Mouse (Mus musculus): ENCODE measurements around the gene Defb42. TPM values are rescaled to one million over a fixed set of nuclear protein-coding genes. Genes with fewer than 3 reads are reported as not detected.
A peak's percentile ranks its signal among the peaks of the same experiment; 100 is the strongest.

Gene Defb42
- 0.19 and 0.26 TPM in 2 replicates for polyA plus RNA-seq (2015; fragmentation: Nextera tagmentation; extraction: Ambion mirVana)

DNA sequence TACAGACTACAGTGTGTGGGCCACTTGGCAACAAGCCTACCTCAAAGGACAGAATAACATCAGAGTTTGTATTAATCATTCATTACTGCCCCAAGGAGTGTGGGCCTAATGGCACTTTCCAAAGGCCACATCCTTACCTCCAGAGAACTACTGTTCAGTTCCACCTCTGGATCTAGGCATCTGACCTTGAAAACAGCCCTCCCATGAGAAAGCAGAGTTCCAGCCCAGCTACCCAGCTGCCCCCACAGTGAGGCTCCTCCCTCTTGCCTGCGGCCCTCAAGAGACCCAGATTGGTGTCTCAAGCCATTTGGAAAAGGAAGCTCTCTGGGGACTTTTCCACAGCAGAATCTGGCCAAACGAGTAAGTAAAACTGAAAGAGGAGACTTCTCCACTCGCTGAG, at the start of gene Defb42:
Defb42 (plus strand) TSS at position 301 of the 400 bp plus-strand sequence.
- Histone ChIP-seq H3K27ac (no peak within 1 kb of the TSS), H3K4me1 (replicated peaks) (no peaks in the 10 kb centered on the region), H3K4me3 (replicated peaks) (no peak within 1 kb of the TSS), H3K27me3 (replicated peaks) (no peaks in the 10 kb centered on the region), H3K4me2 (replicated peaks) (no peak within 1 kb of the TSS), H3K9ac (no peak within 1 kb of the TSS), H3K9me3 (no peaks in the 10 kb centered on the region), H3K36me3 (no peaks in the 10 kb centered on the region)
- ATAC-seq = no peak
- 71% methylated on average over 3 of the region's 3 CpGs for WGBS

DNA sequence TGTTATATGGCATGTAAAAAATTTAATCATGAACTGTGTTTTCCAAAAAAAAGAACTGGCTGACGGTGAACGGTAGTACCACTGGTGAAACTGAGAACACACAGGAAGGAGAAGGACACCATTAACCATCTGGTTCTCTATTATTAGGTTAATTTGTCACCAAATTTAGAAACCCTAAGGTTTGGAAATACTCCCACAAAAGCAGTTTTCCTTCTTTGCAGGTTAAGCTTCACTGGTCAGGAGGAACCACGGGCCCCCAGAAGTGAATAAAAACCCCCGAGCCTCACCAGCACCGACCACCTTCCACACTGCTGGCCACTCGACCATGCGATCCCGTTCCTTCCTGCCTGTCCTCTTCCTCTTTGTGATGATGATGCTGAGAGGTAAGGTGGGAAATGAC, 49.0 kb upstream of the Defb42 start, which contains the start of gene Defb47:
Defb47 (plus strand) TSS at position 301 of the 400 bp plus-strand sequence.
- Histone ChIP-seq H3K27ac (no peak within 1 kb of the TSS), H3K4me3 (replicated peaks) (no peak within 1 kb of the TSS), H3K9me3 (no peaks in the 10 kb centered on the region), H3K4me2 (replicated peaks) (no peak within 1 kb of the TSS), H3K36me3 (no peaks in the 10 kb centered on the region), H3K9ac (no peak within 1 kb of the TSS), H3K27me3 (replicated peaks) (no peaks in the 10 kb centered on the region), H3K4me1 (replicated peaks) (no peaks in the 10 kb centered on the region)
- WGBS = 89% methylated on average over 8 of the region's 8 CpGs
- ATAC-seq = no peak

DNA sequence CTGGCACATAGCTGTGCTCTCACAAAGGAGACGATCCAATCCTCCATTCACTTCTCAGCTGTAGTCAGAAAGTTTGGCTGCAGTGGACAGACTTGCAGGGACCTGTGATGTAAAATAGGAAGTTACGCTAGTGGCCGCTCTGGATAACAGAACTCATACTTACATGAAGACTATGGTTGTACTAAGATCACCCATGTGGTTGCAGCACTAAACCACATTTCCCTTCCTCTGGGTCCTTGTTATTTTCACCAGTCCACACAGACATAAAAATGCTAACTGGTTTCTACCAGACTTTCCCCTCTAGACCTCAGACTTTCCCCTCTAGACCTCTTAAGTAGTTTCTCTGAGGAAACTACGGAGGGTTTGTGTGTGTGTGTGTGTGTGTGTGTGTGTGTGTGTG, 47.8 kb upstream of the Defb42 start:
- Histone ChIP-seq H3K36me3 (no peaks in the 10 kb centered on the region), H3K9ac (no peak overlapping the region), H3K4me3 (replicated peaks) (no peak overlapping the region), H3K27me3 (replicated peaks) (no peaks in the 10 kb centered on the region), H3K9me3 (no peaks in the 10 kb centered on the region), H3K4me1 (replicated peaks) (no peaks in the 10 kb centered on the region), H3K27ac (no peak overlapping the region), H3K4me2 (replicated peaks) (no peak overlapping the region)
- ATAC-seq = no peak
- WGBS = 87% methylated on average over 4 of the region's 4 CpGs

DNA sequence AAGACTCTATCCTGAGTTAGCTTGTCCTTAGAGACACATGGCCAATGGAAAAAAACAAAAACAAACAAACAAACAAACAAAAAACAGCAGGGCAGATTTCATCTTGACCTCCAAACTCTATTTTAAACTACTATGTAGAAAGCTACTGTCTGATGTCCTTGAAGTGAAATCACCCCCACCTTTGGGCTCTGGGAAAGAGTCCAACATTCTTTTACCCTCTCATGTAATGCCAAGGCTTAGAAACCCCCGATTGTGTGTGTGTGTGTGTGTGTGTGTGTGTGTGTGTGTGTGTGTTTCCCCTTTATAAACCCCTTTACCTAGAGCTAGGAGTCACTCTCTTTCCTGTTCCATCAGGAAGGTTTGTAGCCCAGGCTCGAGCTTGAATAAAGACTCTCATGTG, 44.2 kb upstream of the Defb42 start:
- Histone ChIP-seq H3K9me3 (no peaks in the 10 kb centered on the region), H3K27ac (no peak overlapping the region), H3K9ac (no peak overlapping the region), H3K4me3 (replicated peaks) (no peak overlapping the region), H3K4me2 (replicated peaks) (no peak overlapping the region), H3K27me3 (replicated peaks) (no peaks in the 10 kb centered on the region), H3K36me3 (no peaks in the 10 kb centered on the region), H3K4me1 (replicated peaks) (no peaks in the 10 kb centered on the region)
- WGBS = 76% methylated on average over 2 of the region's 2 CpGs
- ATAC-seq = no peak

DNA sequence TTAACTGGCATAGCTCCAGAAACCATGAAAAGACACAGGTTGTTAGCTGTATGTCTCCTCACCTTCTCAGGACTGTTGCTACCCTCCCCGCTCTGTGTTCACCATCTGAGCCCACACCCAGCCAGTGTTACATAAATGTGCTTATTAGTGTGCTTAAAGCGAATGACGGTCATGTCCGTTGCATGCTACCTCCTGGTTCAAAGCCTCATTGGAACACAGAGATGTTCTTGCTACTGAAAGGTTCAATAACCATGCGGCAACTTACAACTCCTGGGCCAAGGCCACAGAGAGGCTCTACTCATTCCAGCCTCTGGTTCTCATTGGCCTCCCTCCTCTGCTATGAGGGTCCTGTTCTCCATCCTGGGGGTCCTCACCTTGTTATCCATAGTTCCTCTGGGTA, 35.3 kb upstream of the Defb42 start, which contains the start of gene Defb43:
Defb43 (plus strand) TSS at position 301 of the 400 bp plus-strand sequence.
- H3K4me2 ChIP-seq (replicated peaks) = no peak within 1 kb of the TSS
- no peak within 1 kb of the TSS for H3K27ac ChIP-seq
- H3K9ac ChIP-seq = no peak within 1 kb of the TSS
- H3K4me1 ChIP-seq (replicated peaks) = no peaks in the 10 kb centered on the region
- no peak for ATAC-seq
- WGBS = 93% methylated on average over 5 of the region's 5 CpGs
- no peaks in the 10 kb centered on the region for H3K27me3 ChIP-seq (replicated peaks)
- no peaks in the 10 kb centered on the region for H3K36me3 ChIP-seq
- no peaks in the 10 kb centered on the region for H3K9me3 ChIP-seq
- H3K4me3 ChIP-seq (replicated peaks) = no peak within 1 kb of the TSS

DNA sequence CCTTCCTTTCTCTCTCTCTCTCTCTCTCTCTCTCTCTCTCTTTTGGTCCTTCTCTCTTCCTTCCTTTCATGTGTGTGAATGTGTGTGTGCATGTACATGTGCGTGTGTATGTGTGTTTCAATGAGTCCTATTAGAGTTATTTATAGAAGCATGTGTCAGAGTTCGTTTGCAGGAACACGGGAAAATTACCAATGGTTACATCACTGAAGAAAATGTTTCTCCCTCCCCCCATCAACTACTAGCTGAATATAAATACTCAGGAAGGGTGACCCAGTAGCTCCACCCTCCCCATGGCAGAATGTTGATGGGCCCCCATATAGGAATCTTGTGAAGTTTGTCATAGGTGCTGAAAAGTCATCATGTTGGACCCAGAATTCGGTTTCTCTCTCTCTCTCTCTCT, 33.7 kb upstream of the Defb42 start:
- Histone ChIP-seq H3K9ac (no peak overlapping the region), H3K4me1 (replicated peaks) (no peaks in the 10 kb centered on the region), H3K4me3 (replicated peaks) (no peak overlapping the region), H3K27me3 (replicated peaks) (no peaks in the 10 kb centered on the region), H3K9me3 (no peaks in the 10 kb centered on the region), H3K36me3 (no peaks in the 10 kb centered on the region), H3K4me2 (replicated peaks) (no peak overlapping the region), H3K27ac (no peak overlapping the region)
- WGBS = 78% methylated on average over 4 of the region's 4 CpGs
- no peak for ATAC-seq

DNA sequence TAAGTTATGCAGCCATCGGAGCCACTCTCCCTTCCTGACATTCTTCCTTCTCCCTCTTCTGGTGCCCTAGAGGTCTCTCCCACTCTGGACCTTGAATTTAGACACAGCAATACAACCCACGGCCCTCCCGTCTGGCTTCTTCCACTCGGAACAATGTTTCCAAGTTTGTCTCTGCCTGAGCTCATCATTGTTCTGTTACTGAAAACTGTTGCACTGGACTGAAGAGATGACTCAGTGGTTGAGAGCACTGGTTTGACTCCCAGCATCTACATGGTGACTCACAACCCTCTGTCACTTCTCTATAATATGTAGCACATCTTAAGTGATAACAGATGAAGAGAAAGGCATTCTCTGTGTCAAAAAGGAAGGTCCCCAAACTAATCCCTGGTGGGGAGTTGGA, 32.1 kb upstream of the Defb42 start:
- no peaks in the 10 kb centered on the region for H3K4me1 ChIP-seq (replicated peaks)
- WGBS = 86% methylated on average over 4 of the region's 4 CpGs
- H3K4me3 ChIP-seq (replicated peaks) = no peak overlapping the region
- no peaks in the 10 kb centered on the region for H3K36me3 ChIP-seq
- no peaks in the 10 kb centered on the region for H3K27me3 ChIP-seq (replicated peaks)
- no peak overlapping the region for H3K9ac ChIP-seq
- H3K27ac ChIP-seq = no peak overlapping the region
- no peak for ATAC-seq
- H3K9me3 ChIP-seq = no peaks in the 10 kb centered on the region
- no peak overlapping the region for H3K4me2 ChIP-seq (replicated peaks)

DNA sequence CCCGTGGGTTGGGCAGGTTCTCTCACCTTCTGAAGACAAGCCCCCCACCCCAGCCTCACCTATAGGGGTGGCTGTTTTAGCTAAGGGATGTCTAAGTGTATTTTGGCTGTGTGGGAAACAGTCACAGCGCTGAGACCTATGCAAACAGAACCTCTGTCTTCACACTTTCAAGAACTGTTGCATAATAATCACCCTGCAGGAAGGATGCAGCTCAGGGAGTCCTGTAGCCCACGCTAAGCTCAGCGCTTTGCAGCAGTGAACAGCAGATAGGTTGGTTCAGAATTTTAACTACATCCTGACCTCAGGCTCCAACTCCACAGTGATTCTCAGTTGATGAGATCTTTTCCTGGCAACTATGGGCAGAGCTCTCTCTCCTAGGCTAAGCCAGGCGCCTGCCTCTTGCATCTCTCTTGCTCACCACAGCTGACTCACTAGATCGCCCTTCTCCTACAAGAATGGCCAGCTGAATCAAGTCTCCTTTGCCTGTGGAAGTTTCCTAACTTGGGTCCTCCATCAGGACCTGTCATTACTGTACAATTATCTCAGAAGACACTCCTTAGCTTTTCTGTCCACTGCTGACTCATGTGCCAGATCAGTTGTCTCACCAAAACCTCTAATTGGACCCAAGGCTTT, 26.2 kb upstream of the Defb42 start:
- no peak for ATAC-seq
- Histone ChIP-seq H3K9ac (no peak overlapping the region), H3K9me3 (no peaks in the 10 kb centered on the region), H3K4me3 (replicated peaks) (no peak overlapping the region), H3K27ac (no peak overlapping the region), H3K4me2 (replicated peaks) (no peak overlapping the region), H3K4me1 (replicated peaks) (no peaks in the 10 kb centered on the region), H3K27me3 (replicated peaks) (no peaks in the 10 kb centered on the region), H3K36me3 (no peaks in the 10 kb centered on the region)
- 51% methylated on average over 6 of the region's 6 CpGs for WGBS

DNA sequence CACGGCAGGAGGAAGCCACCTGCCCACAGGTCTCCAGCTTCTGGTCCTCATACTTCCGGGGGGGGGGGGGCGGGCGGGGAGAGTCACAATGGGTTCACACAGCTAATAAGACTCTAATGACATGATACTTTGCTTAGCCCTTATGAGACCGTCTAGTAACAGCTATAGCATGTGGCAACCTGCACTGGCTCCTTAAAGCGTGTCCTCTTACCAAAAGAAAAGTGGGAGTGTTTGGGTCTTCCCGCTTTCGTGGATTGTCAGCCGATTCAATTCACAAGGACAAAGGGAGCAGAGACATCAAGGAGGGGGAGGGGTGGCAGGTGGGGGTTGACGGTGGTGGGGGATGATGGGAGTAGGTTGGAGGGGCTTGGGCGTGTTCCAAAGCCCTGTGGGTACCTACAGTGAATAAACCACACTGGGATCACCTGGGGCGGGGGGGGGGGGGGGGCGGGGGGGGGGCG, 3.1 kb downstream of the Defb42 start, which contains the start of gene Defb30:
Defb30 (minus strand) TSS at position 51 of the 461 bp plus-strand sequence.
- no peaks in the 10 kb centered on the region for H3K36me3 ChIP-seq
- no peak within 1 kb of the TSS for H3K4me3 ChIP-seq (replicated peaks)
- H3K27ac ChIP-seq = no peak within 1 kb of the TSS
- no peak for ATAC-seq
- H3K4me1 ChIP-seq (replicated peaks) = no peaks in the 10 kb centered on the region
- H3K9ac ChIP-seq = no peak within 1 kb of the TSS
- no peaks in the 10 kb centered on the region for H3K9me3 ChIP-seq
- no peaks in the 10 kb centered on the region for H3K27me3 ChIP-seq (replicated peaks)
- 72% methylated on average over 14 of the region's 14 CpGs for whole genome bisulfite sequencing
- H3K4me2 ChIP-seq (replicated peaks) = no peak within 1 kb of the TSS

DNA sequence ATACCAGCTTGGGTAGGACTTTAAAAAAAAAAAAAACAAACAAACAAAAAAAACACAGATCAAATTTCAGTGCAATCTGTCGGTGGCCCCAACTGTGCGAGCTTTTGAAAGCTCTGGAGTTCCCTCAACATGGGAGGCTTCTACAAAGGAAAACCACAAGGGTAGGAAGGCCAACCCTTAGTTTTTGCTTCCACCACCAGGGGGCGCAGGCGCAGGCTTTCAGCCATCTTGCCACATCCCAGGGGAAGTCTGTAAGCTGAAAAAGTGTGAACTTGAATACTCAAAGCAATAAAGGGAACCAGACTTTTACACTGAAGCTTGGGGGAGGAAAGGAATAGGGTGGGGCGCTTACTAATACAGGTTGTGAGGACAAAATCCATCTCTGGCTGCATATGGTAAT, 4.0 kb downstream of the Defb42 start:
- Histone ChIP-seq H3K4me2 (replicated peaks) (no peak overlapping the region), H3K9me3 (no peaks in the 10 kb centered on the region), H3K4me1 (replicated peaks) (no peaks in the 10 kb centered on the region), H3K27me3 (replicated peaks) (no peaks in the 10 kb centered on the region), H3K36me3 (no peaks in the 10 kb centered on the region), H3K27ac (no peak overlapping the region), H3K9ac (no peak overlapping the region), H3K4me3 (replicated peaks) (no peak overlapping the region)
- 35% methylated on average over 5 of the region's 5 CpGs for WGBS
- no peak for ATAC-seq

DNA sequence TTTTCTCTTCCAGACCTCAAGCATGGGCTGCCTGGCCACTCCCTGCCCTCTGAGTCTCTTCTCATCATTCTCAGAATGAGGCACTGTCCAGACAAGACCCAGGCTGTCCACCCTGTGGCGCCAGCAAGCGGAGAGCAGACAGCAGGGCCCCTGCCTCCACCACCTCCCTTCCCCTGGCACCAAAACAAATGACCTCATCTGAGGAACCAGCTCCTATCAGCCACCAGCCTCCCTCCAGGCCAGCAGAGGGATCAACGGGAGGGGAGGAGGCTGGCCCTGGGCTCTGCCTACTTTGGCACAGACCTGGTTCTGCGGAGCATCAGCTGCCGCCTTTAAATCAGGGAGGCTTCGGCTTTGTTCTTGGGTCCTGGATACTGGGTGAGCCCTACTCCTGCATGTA, 7.9 kb downstream of the Defb42 start:
- no peaks in the 10 kb centered on the region for H3K9me3 ChIP-seq
- no peaks in the 10 kb centered on the region for H3K36me3 ChIP-seq
- H3K9ac ChIP-seq = no peak overlapping the region
- WGBS = 29% methylated on average over 6 of the region's 6 CpGs
- peak; percentile 65 for ATAC-seq
- H3K27me3 ChIP-seq (replicated peaks) = no peaks in the 10 kb centered on the region
- H3K27ac ChIP-seq = no peak overlapping the region
- H3K4me1 ChIP-seq (replicated peaks) = no peaks in the 10 kb centered on the region
- no peak overlapping the region for H3K4me3 ChIP-seq (replicated peaks)
- H3K4me2 ChIP-seq (replicated peaks) = no peak overlapping the region

DNA sequence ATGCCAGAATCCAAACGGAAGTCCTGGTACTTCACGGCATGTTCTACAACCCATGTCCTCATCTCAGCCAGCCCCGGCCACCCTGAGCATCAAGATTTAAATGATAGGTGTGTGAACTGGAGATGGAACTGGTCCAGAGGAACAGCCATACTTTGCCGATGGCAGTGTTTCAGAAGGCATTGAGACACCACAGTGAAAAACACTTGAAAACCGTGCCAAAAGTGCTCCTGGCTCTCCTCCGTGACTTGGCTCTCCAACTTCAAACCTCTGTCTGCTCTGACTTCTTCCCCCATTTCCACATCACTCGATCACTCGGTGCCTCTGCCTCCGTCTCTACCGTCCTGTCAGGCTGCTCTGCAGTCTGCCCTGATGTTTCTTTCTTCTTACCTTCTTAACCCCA, 13.6 kb downstream of the Defb42 start:
- Histone ChIP-seq H3K4me1 (replicated peaks) (no peaks in the 10 kb centered on the region), H3K4me2 (replicated peaks) (no peak overlapping the region), H3K9ac (no peak overlapping the region), H3K27me3 (replicated peaks) (peaks cover 2% of the 10 kb centered on the region; the same call in 1 of the 2 replicates), H3K27ac (no peak overlapping the region), H3K36me3 (no peaks in the 10 kb centered on the region), H3K4me3 (replicated peaks) (no peak overlapping the region), H3K9me3 (no peaks in the 10 kb centered on the region)
- ATAC-seq = no peak
- 72% methylated on average over 10 of the region's 10 CpGs for WGBS

DNA sequence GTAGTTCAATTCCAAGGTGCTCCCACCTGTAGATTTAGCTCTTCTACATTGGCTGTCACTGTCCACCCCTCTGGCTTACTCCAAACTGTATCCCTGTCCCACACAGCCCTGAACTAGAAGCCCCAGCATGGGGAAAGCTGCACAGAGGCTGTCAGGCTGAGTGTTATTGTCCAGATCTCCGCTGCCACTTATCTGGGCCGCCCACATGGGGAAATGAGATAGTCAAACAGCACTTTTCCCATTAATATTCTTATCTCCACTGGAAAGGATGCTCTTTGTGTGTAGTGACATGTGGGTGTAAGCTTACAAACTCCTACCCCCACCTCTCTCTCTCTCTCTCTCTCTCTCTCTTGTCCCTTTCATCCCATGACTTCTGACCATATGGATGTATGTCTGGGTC, 15.4 kb downstream of the Defb42 start:
- 57% methylated on average over 2 of the region's 2 CpGs for WGBS
- H3K36me3 ChIP-seq = no peaks in the 10 kb centered on the region
- ATAC-seq = 0 out of 2 replicates have a peak, but pooled peaks have one; percentile 25

More for the DNA sequence above, 15.4 kb downstream of the Defb42 start:
- Histone ChIP-seq H3K27me3 (replicated peaks) (peaks cover 2% of the 10 kb centered on the region; the same call in 1 of the 2 replicates), H3K4me3 (replicated peaks) (no peak overlapping the region), H3K9me3 (no peaks in the 10 kb centered on the region), H3K9ac (no peak overlapping the region), H3K27ac (no peak overlapping the region), H3K4me1 (replicated peaks) (0 out of 2 replicates have a peak, but pooled peaks cover 3% of the 10 kb centered on the region), H3K4me2 (replicated peaks) (no peak overlapping the region)

All from intestine, embryonic 15.5 days (tissue).